Mouse (Mus musculus): ENCODE measurements at regions not wholly inside any gene's neighbourhood (a gene's known extent, or its start where the extent isn't known, plus 50 kb on each side); places are given as distances from the start of the nearest gene placed in this dataset.

GRCm38 (mm10) chr11:18173028-18173427 lies 219.4 kb upstream of the Etaa1 start:
- in situ Hi-C loops (cut with MseI, MboI) = no loop called here

- in situ Hi-C loops (cut with MseI, MboI) = no loop called here
These were observed 217.6 kb upstream of the Etaa1 start for GRCm38 (mm10) chr11:18171207-18171776.

DNA sequence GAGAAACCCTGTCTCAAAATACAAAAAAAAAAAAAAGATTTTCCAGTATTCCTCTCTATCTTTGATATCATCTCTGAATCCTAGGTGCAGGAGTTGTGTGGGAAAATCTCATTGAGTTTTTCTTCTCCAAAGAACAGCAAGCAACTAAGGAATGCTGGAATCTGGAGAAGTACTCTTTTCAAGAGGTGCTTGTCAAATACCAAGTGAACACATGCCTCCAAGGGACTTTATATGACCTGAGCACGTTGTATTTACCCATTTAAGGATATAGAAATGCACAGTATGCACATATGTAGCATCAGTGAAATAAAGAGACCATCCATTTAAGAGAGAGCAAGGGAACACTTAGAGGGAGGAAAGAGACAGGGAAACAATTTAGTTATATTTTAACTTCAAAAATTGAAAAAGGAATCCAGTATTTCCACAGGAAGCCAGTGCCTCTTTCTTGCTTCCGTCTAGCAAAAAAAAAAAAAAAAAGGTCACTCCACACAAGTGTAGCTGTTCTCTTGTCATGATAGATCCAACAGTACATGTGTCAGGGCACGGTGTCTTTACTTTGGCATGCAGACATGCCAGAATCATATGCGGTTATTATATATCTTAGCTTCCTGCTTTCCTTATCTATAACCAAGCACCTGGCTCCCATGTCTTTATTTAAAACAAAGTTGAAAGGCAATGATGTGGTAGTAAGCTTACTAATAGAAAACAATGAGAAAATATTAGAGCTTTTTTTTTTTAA lies 212.1 kb upstream of the Etaa1 start:
- in situ Hi-C loops (cut with MseI, MboI) = no loop called here

DNA sequence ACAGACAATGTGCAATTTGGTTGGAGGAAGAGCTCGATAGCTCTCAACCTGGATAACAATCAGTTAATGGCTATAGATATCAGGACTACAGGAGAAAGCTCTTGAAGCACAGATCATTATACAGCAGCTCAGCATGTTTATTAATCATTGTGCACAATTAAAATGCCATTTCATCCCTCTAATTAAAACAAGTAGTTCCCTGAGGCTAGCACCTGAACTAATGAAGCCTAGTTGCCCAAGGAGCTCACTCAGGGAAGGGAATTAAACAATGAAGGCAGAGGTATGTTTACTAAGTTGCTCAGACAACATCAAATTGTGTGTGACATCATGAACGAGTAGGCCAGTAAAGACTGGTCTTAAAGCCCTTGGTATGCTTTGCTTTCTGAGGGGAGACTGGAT lies 210.3 kb upstream of the Etaa1 start:
- in situ Hi-C loops (cut with MseI, MboI) = no loop called here

- in situ Hi-C loops (cut with MseI, MboI) = no loop called here
These were observed 209.7 kb upstream of the Etaa1 start for GRCm38 (mm10) chr11:18163156-18164024.

GRCm38 (mm10) chr11:18156506-18156905 lies 202.8 kb upstream of the Etaa1 start:
- in situ Hi-C loops (cut with MseI, MboI) = no loop called here

GRCm38 (mm10) chr11:18151788-18152563 lies 198.3 kb upstream of the Etaa1 start:
- in situ Hi-C loops (cut with MseI, MboI) = no loop called here

DNA sequence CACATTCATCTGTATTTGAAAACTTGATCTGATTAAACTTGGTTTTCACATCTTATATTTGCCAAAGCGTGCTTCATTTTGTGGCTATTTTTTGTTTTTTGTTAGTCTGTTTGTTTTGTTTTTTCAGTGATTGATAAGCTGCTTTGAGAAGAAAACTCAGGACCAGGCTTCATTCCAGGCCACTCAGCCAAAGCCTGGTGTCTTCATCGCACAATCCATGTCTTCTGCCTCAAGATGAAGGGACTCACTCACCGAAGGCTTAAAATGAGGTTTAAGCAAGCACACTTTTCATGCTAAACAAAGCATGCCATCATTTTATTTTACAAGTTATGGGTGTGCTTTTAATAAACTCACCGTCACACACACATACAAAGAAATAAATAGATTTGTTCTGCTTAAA lies 197.7 kb upstream of the Etaa1 start:
- in situ Hi-C loops (cut with MseI, MboI) = no loop called here

GRCm38 (mm10) chr11:18127488-18127887 lies 173.8 kb upstream of the Etaa1 start:
- in situ Hi-C loops (cut with MseI, MboI) = loop anchor here in 1 of 2 experiments (25.0 kb wide), 1 partner anchor 910 kb away; no protein-coding TSS in a partner anchor

DNA sequence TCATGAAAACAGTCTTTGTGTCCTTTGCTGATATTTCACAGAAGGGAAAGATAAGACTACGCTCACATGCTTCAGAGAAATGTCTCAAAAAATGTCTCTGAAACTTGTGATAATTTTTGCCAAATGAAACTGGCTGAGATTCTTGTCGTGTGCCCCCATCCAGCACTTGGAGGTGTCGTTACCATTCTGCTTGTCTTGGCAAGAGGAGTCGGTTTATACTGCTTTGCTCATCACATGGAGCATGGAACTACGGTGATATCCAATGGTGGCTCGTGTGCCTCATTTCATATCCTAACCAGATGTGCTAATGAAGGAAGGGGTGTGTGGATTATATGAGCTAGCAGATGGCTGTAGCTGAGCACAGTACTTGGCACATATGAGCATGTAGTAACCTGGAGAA lies 169.4 kb upstream of the Etaa1 start:
- in situ Hi-C loops (cut with MseI, MboI) = no loop called here

- in situ Hi-C loops (cut with MseI, MboI) = no loop called here
These were observed 168.9 kb upstream of the Etaa1 start for GRCm38 (mm10) chr11:18122616-18123015.

DNA sequence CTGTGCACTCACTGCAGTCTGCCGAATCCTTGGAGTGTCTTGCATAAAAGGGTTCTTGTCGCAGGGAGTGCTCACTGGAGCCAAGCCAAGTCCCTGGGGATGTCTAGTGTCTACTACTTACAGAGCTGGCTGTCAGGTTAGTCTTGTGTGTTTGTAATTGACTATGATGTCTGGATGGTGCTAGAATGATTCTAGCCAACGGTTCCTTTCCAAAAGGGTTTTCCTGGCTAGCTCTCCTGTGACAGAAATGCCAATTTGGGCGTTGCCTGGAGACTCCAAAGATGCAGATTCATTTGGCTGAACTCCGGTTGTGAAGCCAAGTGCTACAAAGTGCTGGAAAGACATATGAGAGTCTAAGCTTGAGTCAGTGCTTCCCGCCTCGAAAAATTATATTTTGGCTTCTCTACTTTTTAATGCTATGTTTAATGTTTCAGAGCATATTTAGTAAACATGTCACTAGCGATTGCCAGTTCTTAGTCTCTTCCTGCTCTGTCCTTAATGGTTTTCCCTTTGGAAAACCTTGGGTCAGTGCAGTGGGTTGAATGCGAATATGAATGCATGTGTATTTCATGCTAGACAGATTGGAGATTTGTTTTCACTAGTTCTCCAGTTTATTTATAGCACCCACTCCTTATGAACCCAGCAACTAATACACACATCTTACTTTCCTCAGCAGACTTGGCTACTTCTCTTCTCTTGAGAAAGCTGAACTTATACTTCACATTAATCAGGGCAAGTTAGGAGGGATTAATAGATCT lies 162.2 kb upstream of the Etaa1 start:
- in situ Hi-C loops (cut with MseI, MboI) = no loop called here

- in situ Hi-C loops (cut with MseI, MboI) = no loop called here
These were observed 149.2 kb upstream of the Etaa1 start for GRCm38 (mm10) chr11:18102841-18103240.

DNA sequence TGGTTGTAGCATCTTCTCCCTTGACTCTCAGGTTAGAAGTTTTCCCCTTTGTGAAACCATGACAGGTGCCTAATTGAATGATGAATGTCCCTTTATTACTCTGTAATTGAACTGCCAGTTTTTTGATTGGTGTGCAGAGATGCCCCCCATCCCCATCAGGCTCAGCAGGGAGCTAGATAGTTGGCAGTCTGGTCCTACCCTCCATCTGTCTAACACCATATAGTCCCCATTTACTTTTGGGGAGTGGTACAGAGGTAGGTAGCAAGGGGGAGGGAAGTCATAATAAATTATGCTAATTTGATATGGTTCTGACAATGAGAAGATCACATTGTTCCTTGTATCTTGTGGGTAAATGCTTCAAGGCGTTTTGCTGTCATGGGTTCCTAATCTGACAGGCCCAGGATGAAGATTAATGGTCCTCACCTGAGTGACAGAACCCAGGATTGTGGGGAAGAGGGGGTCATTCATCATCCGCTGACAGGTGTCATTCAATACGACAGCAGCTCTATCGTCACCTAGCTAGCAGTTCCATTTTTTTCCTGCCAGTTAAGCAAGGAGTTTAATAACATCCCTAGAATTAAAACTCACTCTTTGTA lies 122.3 kb upstream of the Etaa1 start:
- in situ Hi-C loops (cut with MseI, MboI) = no loop called here

GRCm38 (mm10) chr11:18070586-18071306 lies 117.1 kb upstream of the Etaa1 start:
- in situ Hi-C loops (cut with MseI, MboI) = no loop called here

- in situ Hi-C loops (cut with MseI, MboI) = no loop called here
These were observed 116.3 kb upstream of the Etaa1 start for GRCm38 (mm10) chr11:18070032-18070374.

DNA sequence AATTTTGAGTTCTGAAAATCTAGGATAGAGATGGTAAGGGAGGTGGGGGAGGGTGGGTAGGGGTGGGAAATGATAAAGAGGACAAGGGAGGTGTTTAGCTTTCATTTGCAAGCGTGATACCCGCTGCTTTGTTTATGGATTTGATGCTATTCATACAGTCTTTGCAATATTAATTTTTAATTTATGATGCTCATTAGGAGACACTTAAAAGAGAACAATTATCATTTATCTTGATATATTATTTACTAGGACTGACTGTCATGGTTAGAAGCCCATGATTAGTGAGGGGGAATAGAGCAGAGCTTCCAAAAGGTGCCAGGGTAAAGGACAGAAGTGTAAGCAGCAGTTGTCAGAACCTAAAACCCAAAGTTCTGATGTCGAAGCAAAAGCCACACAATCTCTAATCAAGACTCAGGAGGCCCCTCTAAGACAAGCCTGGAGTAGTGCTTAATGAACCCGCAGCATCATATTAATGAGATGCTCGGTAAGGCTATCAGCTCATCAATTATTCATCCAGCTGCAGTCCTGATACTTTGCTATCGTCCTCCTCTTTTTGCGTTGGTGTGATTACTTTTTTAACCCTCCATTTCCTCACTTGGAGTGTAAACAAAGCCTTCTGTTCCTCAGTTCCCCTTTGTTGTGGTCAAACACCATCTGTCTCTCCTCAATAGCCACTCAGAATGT lies 115.8 kb upstream of the Etaa1 start:
- in situ Hi-C loops (cut with MseI, MboI) = no loop called here

- in situ Hi-C loops (cut with MseI, MboI) = no loop called here
These were observed 114.4 kb upstream of the Etaa1 start for GRCm38 (mm10) chr11:18068085-18068484.

- in situ Hi-C loops (cut with MseI, MboI) = no loop called here
These were observed 114.0 kb upstream of the Etaa1 start for GRCm38 (mm10) chr11:18067676-18068075.
